Mouse (Mus musculus) telencephalon, adult 2 months (tissue): ENCODE data around the gene Nr2c1.
A peak's percentile ranks its signal among the peaks of the same experiment; 100 is the strongest.

Experiments used
- DNase-seq: peaks from one replicate; pipeline ENCODE4 v3.0.0-alpha.2; 2011; ENCODE audit warnings: low read depth, low spot score

The Nr2c1 gene

GRCm38 (mm10) chr10:94138890-94139482, 8.8 kb upstream of the Nr2c1 start:
- no peak for DNase-seq

DNA sequence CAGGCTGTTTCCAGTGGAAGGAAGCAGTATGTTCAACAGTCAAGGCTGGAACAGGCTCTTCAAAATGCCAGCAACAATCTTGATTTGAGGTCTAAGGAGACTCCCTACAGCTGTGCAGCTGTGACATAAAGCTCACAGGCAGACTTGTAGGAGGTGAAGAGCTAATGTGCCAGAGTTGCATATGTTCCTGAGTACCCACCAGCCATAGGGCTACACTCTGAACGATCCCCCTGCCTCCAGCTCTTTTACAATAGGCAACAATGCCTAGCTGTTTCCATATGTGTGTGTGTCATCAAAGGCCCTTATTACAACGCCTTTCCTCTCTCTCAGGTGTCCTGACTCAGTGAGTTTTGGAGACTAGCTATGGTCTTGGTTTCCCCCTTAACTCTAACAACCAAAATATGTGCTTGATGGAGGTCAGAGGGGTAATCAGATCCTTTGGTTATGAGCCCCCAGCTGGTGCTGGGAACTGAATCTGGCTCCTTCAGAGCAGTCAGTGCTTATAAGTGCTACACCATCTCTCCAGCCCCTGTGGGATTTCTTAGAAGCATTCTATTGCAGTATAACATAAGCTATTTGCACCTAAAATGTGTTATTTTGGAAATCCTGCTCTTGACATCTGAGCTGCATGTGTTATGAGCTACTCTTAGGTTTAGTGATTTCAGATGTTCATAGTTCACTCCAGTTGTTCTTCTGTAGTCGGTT, 7.4 kb upstream of the Nr2c1 start:
- no peak for DNase-seq

GRCm38 (mm10) chr10:94142427-94142826, 5.4 kb upstream of the Nr2c1 start:
- DNase-seq: no peak

DNA sequence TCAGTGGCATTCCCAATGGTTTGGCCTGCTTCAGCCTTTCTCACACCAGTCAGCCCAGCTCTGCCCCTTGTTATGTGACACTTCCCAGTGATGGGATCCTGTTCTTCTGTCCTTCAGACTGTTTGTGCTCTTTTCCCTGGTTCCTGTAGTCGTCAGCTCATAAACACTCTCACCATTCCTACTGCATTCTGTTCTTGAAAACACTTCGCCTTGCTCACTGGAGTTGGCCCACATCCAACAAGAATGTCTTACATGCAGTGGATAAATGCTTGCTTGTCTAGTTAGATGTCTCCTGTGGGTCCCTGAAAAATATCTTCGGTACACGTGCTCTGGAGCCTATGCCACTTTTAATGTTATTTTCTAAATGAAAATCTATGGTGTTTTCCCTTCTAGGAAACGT, 3.2 kb upstream of the Nr2c1 start:
- DNase-seq: peak; percentile 23

DNA sequence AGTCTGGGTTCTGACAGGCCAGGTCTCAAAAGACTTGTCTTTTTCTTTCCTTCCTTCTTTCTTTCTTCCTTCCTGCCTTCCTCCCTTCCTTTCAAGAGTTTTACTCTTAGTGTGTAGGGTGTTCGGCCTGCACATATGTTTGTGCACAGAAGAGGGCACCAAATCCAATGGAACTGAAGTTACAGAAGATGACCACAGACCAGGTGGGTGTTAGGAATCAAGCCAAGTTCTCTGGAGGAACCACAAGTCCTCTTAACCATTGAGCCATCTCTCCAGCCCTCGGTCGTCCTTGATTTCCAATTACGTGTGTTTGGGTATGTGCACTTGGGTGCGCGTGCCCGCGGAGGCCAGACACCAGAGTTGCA, 450 bp upstream of the Nr2c1 start:
- DNase-seq: no peak

DNA sequence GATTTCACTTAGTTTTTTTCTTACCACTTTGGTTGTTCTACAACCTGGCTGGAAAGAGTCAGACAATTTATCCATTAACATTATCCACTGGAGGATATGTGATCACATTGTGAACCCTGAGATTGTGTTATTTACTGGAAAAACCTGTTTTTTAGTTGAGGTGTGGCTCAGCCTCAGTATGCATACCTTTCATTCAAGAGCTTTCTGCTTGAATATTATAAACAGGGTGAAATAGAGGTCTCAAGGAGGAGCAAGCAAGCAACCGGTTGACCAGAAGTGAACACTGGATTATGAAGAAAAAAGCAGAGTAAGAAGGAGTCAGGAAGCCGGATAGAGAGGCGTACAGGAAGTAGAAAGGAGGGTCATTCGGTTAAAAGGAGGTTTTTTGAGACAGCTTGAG, 3.7 kb downstream of the Nr2c1 start:
- no peak for DNase-seq

- DNase-seq: no peak
These were observed 6.0 kb downstream of the Nr2c1 start for GRCm38 (mm10) chr10:94153841-94154240.

- DNase-seq: no peak
These were observed 11.1 kb downstream of the Nr2c1 start for GRCm38 (mm10) chr10:94158962-94159361.

GRCm38 (mm10) chr10:94159406-94159805, 11.6 kb downstream of the Nr2c1 start:
- no peak for DNase-seq

GRCm38 (mm10) chr10:94161051-94161765, 13.4 kb downstream of the Nr2c1 start:
- no peak for DNase-seq

- DNase-seq: no peak
These were observed 14.2 kb downstream of the Nr2c1 start for GRCm38 (mm10) chr10:94162031-94162430.

GRCm38 (mm10) chr10:94164104-94164845, 16.5 kb downstream of the Nr2c1 start:
- DNase-seq: no peak

- no peak for DNase-seq
These were observed 17.6 kb downstream of the Nr2c1 start for GRCm38 (mm10) chr10:94165426-94165825.

DNA sequence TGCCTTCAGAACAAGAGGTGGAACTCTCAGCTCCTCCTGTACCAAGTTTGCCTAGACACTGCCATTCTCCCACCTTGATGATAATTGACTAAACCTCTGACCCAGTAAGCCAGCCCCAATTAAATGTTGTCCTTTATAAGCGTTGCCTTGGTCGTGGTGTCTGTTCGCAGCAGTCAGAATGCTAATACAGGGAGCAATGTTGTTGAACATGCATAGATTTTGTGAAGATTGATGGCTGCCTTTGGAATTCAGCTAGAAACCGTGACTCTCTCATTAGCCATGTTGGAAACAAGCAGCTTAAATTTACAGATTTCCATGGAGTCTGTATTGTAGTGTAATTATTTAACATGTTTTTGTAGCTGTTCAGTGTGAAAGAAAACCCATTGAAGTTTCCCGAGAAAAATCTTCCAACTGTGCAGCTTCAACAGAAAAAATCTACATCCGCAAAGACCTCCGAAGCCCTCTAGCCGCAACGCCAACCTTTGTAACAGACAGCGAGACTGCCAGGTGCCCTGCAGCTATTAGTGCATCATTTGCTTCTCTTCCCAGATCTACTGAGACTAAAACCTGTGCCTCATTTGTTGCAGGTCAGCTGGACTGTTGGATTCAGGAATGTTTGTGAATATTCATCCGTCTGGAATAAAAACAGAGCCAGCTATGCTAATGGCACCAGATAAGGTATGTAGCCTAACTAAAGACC, 19.4 kb downstream of the Nr2c1 start:
- no peak for DNase-seq

GRCm38 (mm10) chr10:94171440-94172130, 23.8 kb downstream of the Nr2c1 start:
- DNase-seq: no peak

- no peak for DNase-seq
These were observed 24.3 kb downstream of the Nr2c1 start for GRCm38 (mm10) chr10:94172137-94172536.

DNA sequence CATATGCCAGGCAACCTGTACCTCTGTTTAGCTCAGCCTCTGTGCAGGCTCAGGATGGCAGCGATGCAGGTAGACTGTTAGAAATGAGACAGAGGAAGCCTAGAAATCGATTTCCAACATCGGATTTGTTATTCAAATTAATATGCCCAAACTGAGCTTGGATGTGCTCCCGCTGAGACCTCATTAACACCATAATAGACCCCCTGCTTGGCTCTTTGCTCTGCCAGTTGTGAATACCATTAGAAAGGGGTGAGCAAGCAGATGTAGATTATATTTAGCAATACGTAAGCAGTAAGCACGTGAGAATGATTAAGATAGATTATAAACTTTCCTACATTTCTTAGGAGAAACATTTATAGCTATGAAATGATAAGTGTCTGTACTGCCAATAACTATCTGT, 24.9 kb downstream of the Nr2c1 start:
- DNase-seq: no peak

DNA sequence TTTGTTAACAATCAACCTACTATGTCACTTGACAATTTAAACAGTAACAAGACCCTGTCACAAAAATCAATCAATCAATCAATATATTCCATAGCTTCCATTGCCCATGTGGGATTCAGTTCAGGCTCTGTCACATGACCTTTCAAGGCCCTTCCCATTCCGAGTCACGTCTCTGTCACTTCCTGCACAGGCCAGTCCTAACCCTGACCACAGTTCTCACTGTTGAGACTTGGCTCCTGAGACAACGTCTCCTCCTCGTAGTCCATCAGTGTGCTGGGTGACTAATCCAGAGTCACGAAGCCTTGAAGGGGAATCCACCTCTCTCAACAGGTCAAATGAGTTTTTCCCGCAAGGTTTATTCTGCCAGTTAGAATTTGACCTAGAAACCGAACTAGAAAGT, 26.8 kb downstream of the Nr2c1 start:
- no peak for DNase-seq

- DNase-seq: no peak
These were observed 35.4 kb downstream of the Nr2c1 start for GRCm38 (mm10) chr10:94183199-94183598.

DNA sequence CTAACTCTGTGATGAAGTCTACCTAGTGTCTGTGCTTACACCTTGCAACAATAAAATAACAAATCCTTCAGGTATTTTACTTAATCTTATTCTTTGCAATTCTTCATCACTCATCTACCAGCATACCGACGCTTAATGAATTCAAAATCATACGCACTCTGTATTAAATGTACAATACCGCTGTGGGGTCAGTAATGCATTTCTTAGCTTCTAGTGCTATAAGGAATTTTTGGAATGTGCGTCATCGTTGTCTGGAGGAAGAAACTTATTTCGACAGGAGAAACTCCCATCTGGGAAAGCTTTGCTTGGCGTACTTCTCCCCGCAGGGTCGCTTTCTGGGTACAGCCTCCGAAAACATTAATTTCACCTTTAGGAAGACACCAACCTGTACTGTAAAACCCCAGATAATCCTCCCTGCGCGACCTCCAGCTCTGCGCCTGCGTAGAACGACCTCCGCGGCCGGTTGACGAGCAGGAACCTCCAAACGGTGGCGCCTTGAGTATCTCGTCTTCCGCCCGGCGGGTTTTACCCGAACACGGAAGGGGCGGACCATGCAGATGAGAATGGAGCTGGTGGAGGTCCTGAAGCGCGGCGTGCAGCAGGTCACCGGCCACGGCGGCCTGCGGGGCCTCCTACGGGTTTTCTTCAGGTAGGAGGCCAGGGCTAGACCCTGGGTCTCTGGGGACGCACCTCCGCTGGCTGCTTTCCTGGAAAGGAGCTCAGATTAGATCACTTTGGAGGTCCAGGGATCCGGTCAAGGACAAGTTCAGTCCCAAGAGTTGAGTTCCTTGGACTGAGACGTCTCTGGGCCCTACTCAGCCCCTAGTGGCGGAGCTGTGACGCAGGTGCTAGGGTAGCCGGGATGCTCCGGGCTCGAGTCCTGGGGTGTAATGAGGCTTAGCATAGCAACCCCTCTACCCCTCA, 50.9 kb downstream of the Nr2c1 start, which contains the start of gene Ndufa12:
TSS of gene Ndufa12 (plus strand) at position 239 of the 924 bp plus-strand sequence.
- DNase-seq: peak; percentile 92
